27 mouse cellular contexts compared by ENCODE assay signal in the genomic region with DNA sequence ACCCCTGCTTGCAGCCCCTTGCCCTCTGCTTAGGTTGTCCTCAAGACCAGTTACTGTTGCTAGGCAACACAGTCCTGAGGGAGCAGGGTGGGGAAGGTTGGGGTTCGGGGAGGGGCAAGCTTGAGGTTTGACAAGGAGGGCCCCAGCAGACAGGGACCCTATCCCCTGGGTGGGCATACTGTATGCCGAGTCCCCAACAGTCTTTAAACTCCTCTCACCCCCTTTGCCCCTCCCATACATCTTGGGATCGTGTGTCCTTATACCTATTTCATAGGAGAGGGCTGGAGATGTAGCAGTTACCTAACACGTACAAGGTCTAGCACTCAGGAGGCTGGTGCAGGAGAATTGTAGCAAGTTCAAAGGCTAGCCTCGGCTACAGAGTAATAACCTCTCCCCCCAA. TPM values are rescaled to one million over a fixed set of nuclear protein-coding genes. Genes with fewer than 3 reads are reported as not detected.
"Had no signal": no experiment of that assay in that cellular context is flagged by ENCODE, and none has a peak within 500 bp of the region (broad histone marks: within the 10 kb centered on the region; RNA-seq: fewer than 3 reads in every experiment).

No protein-coding gene starts in this region.

- H3K4me1 ChIP-seq: embryonic facial prominence, embryonic 12.5 days; forebrain, embryonic 12.5 days; forebrain, embryonic 13.5 days; forebrain, embryonic 15.5 days had no signal

- H3K36me3 ChIP-seq: embryonic facial prominence, embryonic 10.5 days; embryonic facial prominence, embryonic 12.5 days; embryonic facial prominence, embryonic 13.5 days; embryonic facial prominence, embryonic 15.5 days; forebrain, embryonic 10.5 days; forebrain, embryonic 12.5 days; forebrain, embryonic 15.5 days had no signal

- H3K27ac ChIP-seq: embryonic facial prominence, embryonic 10.5 days; embryonic facial prominence, embryonic 12.5 days; embryonic facial prominence, embryonic 13.5 days; embryonic facial prominence, embryonic 15.5 days; forebrain, embryonic 10.5 days; forebrain, embryonic 12.5 days; forebrain, embryonic 13.5 days; forebrain, embryonic 15.5 days had no signal

- H3K4me2 ChIP-seq: embryonic facial prominence, embryonic 12.5 days; embryonic facial prominence, embryonic 13.5 days; embryonic facial prominence, embryonic 15.5 days; forebrain, embryonic 12.5 days; forebrain, embryonic 13.5 days; forebrain, embryonic 15.5 days had no signal

- H3K4me3 ChIP-seq: embryonic facial prominence, embryonic 10.5 days; embryonic facial prominence, embryonic 12.5 days; embryonic facial prominence, embryonic 13.5 days; embryonic facial prominence, embryonic 15.5 days; erythroblast, embryonic 14.5 days; forebrain, embryonic 10.5 days; forebrain, embryonic 12.5 days; forebrain, embryonic 13.5 days; forebrain, embryonic 15.5 days; heart, adult 2 months had no signal

- H3K27me3 ChIP-seq: embryonic facial prominence, embryonic 12.5 days; embryonic facial prominence, embryonic 13.5 days; embryonic facial prominence, embryonic 15.5 days; forebrain, embryonic 12.5 days; forebrain, embryonic 13.5 days; forebrain, embryonic 15.5 days had no signal

- H3K9ac ChIP-seq: embryonic facial prominence, embryonic 12.5 days; embryonic facial prominence, embryonic 13.5 days; embryonic facial prominence, embryonic 15.5 days; forebrain, embryonic 12.5 days; forebrain, embryonic 13.5 days; forebrain, embryonic 15.5 days; forebrain, postnatal 0 days had no signal

- DNase-seq: cerebellum, adult 18-20 months; cerebellum, adult 2 months; cerebellum, adult 8-10 months; cerebellum, adult 9-10 months; cerebellum, adult 9-11 months; cerebellum, postnatal 10 days; cerebellum, postnatal 14 days; cerebellum, postnatal 36 days; embryo, embryonic 11 days; forebrain, postnatal 0 days; gastrocnemius, postnatal 10 days; gastrocnemius, postnatal 14 days; gastrocnemius, postnatal 25 days; gastrocnemius, postnatal 36 days; heart, adult 18-20 months; heart, adult 2 months had no signal

- ATAC-seq: forebrain, embryonic 13.5 days; forebrain, embryonic 14.5 days; forebrain, embryonic 15.5 days; forebrain, embryonic 16.5 days; forebrain, postnatal 0 days had no signal

- H3K9me3 ChIP-seq: embryonic facial prominence, embryonic 10.5 days; embryonic facial prominence, embryonic 12.5 days; embryonic facial prominence, embryonic 13.5 days; embryonic facial prominence, embryonic 15.5 days; forebrain, embryonic 10.5 days; forebrain, embryonic 12.5 days; forebrain, embryonic 13.5 days; forebrain, embryonic 15.5 days had no signal

RNA-seq across cellular contexts. Expression of a gene that starts 35.6 kb away (rescaled TPM):
- polyA plus RNA-seq: forebrain, embryonic 13.5 days; forebrain, embryonic 16.5 days had no signal
